Mouse (Mus musculus) forebrain, embryonic 14.5 days (tissue): ENCODE measurements at regions not wholly inside any gene's neighbourhood (a gene's known extent, or its start where the extent isn't known, plus 50 kb on each side); places are given as distances from the start of the nearest gene placed in this dataset.

Experiments used
- ATAC-seq: fragments of 200-750 bp; cut with Nextera tagmentation; 2 replicates; pipeline ENCODE4 v1.8.0; 2017; ENCODE audit warnings: mild to moderate bottlenecking, moderate library complexity
- DNase-seq: peaks from one replicate; pipeline ENCODE4 v3.0.0-alpha.2; 2015; ENCODE audit warnings: low spot score
- H3K27ac ChIP-seq: fragments of 300-500 bp; sonication (generic); 2 replicates; pipeline ENCODE4 v1.5.1; 2014; ENCODE audit warnings: low read depth, mild to moderate bottlenecking, control low read depth, low read length, moderate library complexity
- H3K27me3 ChIP-seq: fragments of 300-500 bp; sonication (generic); replicated peaks from 2 replicates; pipeline ENCODE4 v1.6.1; 2014; ENCODE audit warnings: low read length, control low read depth, mixed read lengths; ENCODE audit not compliant: control insufficient read depth, insufficient read depth
- H3K36me3 ChIP-seq: fragments of 300-500 bp; sonication (generic); 2 replicates; pipeline ENCODE4 v1.6.1; 2014; ENCODE audit warnings: low read length, control low read depth; ENCODE audit not compliant: control insufficient read depth, insufficient read depth
- H3K4me1 ChIP-seq: fragments of 300-500 bp; sonication (generic); 2 replicates; pipeline ENCODE4 v1.6.1; 2014; ENCODE audit warnings: antibody characterized with exemption, low read length, control low read depth; ENCODE audit not compliant: control insufficient read depth, insufficient read depth
- H3K4me2 ChIP-seq: fragments of 300-500 bp; sonication (generic); 2 replicates; pipeline ENCODE4 v1.6.1; 2014; ENCODE audit warnings: mild to moderate bottlenecking, control low read depth, low read length
- H3K4me3 ChIP-seq: fragments of 300-500 bp; sonication (generic); 2 replicates; pipeline ENCODE4 v1.5.1; 2014; ENCODE audit warnings: low read depth, low read length, control low read depth
- H3K9ac ChIP-seq: fragments of 300-500 bp; sonication (generic); 2 replicates; pipeline ENCODE4 v1.6.1; 2014; ENCODE audit warnings: mild to moderate bottlenecking, low read length, control low read depth, moderate library complexity
- H3K9me3 ChIP-seq: fragments of 300-500 bp; sonication (generic); replicated peaks from 2 replicates; pipeline ENCODE4 v1.6.1; 2016; ENCODE audit warnings: low read length, control low read depth, mixed read lengths; ENCODE audit not compliant: control insufficient read depth
- WGBS: fragments of 180-500 bp; shearing (Covaris S2); extraction: QIAGEN DNeasy Blood & Tissue Kit; methylation state at CpG from one replicate; pipeline ENCODE4 v1.1.7; 2014; 5-methylcytosine and 5-hydroxymethylcytosine counted together

GRCm38 (mm10) chr7:83036397-83036796 lies 169.3 kb downstream of the Mex3b start:
- peak; percentile 29 for DNase-seq
- H3K9ac ChIP-seq = no peak overlapping the region
- peaks cover 4% of the 10 kb centered on the region; the same call in 1 of the 2 replicates for H3K4me1 ChIP-seq
- no peak overlapping the region for H3K4me3 ChIP-seq
- WGBS = 50% methylated on average over 2 of the region's 2 CpGs
- H3K9me3 ChIP-seq = no peaks in the 10 kb centered on the region
- H3K27ac ChIP-seq = no peak overlapping the region
- no peak overlapping the region for H3K4me2 ChIP-seq
- H3K27me3 ChIP-seq = no peaks in the 10 kb centered on the region
- no peak for ATAC-seq
- H3K36me3 ChIP-seq = no peaks in the 10 kb centered on the region

- Histone ChIP-seq H3K9me3 (no peaks in the 10 kb centered on the region), H3K4me2 (no peak overlapping the region), H3K27ac (no peak overlapping the region), H3K4me3 (no peak overlapping the region), H3K27me3 (no peaks in the 10 kb centered on the region), H3K9ac (no peak overlapping the region), H3K4me1 (peaks cover 4% of the 10 kb centered on the region; the same call in 1 of the 2 replicates), H3K36me3 (no peaks in the 10 kb centered on the region)
- peak; percentile 32 for DNase-seq
- ATAC-seq = peak; percentile 42; the same call in 1 of the 2 replicates
- 0% methylated on average over 2 of the region's 2 CpGs for WGBS
Observed at GRCm38 (mm10) chr7:83037100-83037499, 170.0 kb downstream of the Mex3b start.

GRCm38 (mm10) chr7:83037714-83038113 lies 170.6 kb downstream of the Mex3b start:
- Histone ChIP-seq H3K36me3 (no peaks in the 10 kb centered on the region), H3K4me2 (no peak overlapping the region), H3K27ac (no peak overlapping the region), H3K27me3 (no peaks in the 10 kb centered on the region), H3K9me3 (no peaks in the 10 kb centered on the region), H3K4me1 (peaks cover 4% of the 10 kb centered on the region; the same call in 1 of the 2 replicates), H3K4me3 (no peak overlapping the region), H3K9ac (no peak overlapping the region)
- DNase-seq (no peak), ATAC-seq (no peak)
- WGBS = 23% methylated on average over 2 of the region's 2 CpGs

GRCm38 (mm10) chr7:83043746-83044145 lies 176.6 kb downstream of the Mex3b start:
- no peak overlapping the region for H3K27ac ChIP-seq
- 88% methylated on average over 3 of the region's 3 CpGs for WGBS
- H3K27me3 ChIP-seq = no peaks in the 10 kb centered on the region
- ATAC-seq (no peak), DNase-seq (no peak)
- H3K4me2 ChIP-seq = no peak overlapping the region
- no peak overlapping the region for H3K9ac ChIP-seq
- no peaks in the 10 kb centered on the region for H3K36me3 ChIP-seq
- no peak overlapping the region for H3K4me3 ChIP-seq
- no peaks in the 10 kb centered on the region for H3K9me3 ChIP-seq
- H3K4me1 ChIP-seq = no peaks in the 10 kb centered on the region

GRCm38 (mm10) chr7:83045266-83045665 lies 178.1 kb downstream of the Mex3b start:
- Histone ChIP-seq H3K9me3 (no peaks in the 10 kb centered on the region), H3K4me3 (no peak overlapping the region), H3K4me1 (no peaks in the 10 kb centered on the region), H3K36me3 (no peaks in the 10 kb centered on the region), H3K27me3 (no peaks in the 10 kb centered on the region), H3K9ac (no peak overlapping the region), H3K4me2 (no peak overlapping the region), H3K27ac (no peak overlapping the region)
- 93% methylated on average over 3 of the region's 3 CpGs for WGBS
- ATAC-seq (no peak), DNase-seq (no peak)

GRCm38 (mm10) chr7:83050011-83050410 lies 182.9 kb downstream of the Mex3b start:
- Histone ChIP-seq H3K4me1 (no peaks in the 10 kb centered on the region), H3K4me2 (no peak overlapping the region), H3K9me3 (no peaks in the 10 kb centered on the region), H3K4me3 (no peak overlapping the region), H3K36me3 (no peaks in the 10 kb centered on the region), H3K27ac (no peak overlapping the region), H3K27me3 (no peaks in the 10 kb centered on the region), H3K9ac (no peak overlapping the region)
- ATAC-seq (no peak), DNase-seq (no peak)
- 24% methylated on average over 3 of the region's 3 CpGs for WGBS

- DNase-seq (no peak), ATAC-seq (no peak)
- H3K36me3 ChIP-seq = no peaks in the 10 kb centered on the region
- no peak overlapping the region for H3K4me3 ChIP-seq
- WGBS = 93% methylated on average over 6 of the region's 6 CpGs
- no peak overlapping the region for H3K4me2 ChIP-seq
- H3K9ac ChIP-seq = no peak overlapping the region
- H3K27me3 ChIP-seq = no peaks in the 10 kb centered on the region
- no peaks in the 10 kb centered on the region for H3K9me3 ChIP-seq
- no peak overlapping the region for H3K27ac ChIP-seq
- no peaks in the 10 kb centered on the region for H3K4me1 ChIP-seq
Observed at GRCm38 (mm10) chr7:83050833-83051497, 183.8 kb downstream of the Mex3b start.

- Histone ChIP-seq H3K4me2 (no peak overlapping the region), H3K9me3 (no peaks in the 10 kb centered on the region), H3K27ac (no peak overlapping the region), H3K4me1 (no peaks in the 10 kb centered on the region), H3K4me3 (no peak overlapping the region), H3K27me3 (no peaks in the 10 kb centered on the region), H3K36me3 (no peaks in the 10 kb centered on the region), H3K9ac (no peak overlapping the region)
- ATAC-seq = no peak
- DNase-seq = peak; percentile 28
- 85% methylated on average over 13 of the region's 13 CpGs for WGBS
Observed at GRCm38 (mm10) chr7:83056101-83056935, 189.2 kb downstream of the Mex3b start.

- H3K36me3 ChIP-seq = no peaks in the 10 kb centered on the region
- DNase-seq = no peak
- H3K9ac ChIP-seq = no peak overlapping the region
- WGBS = 81% methylated on average over 3 of the region's 3 CpGs
- no peaks in the 10 kb centered on the region for H3K4me1 ChIP-seq
- no peak overlapping the region for H3K4me2 ChIP-seq
- no peaks in the 10 kb centered on the region for H3K27me3 ChIP-seq
- H3K4me3 ChIP-seq = no peak overlapping the region
- no peak overlapping the region for H3K27ac ChIP-seq
- no peaks in the 10 kb centered on the region for H3K9me3 ChIP-seq
- no peak for ATAC-seq
Observed at GRCm38 (mm10) chr7:83060318-83060717, 193.2 kb downstream of the Mex3b start.
